Mouse (Mus musculus): ENCODE measurements at regions not wholly inside any gene's neighbourhood (a gene's known extent, or its start where the extent isn't known, plus 50 kb on each side); places are given as distances from the start of the nearest gene placed in this dataset.

DNA sequence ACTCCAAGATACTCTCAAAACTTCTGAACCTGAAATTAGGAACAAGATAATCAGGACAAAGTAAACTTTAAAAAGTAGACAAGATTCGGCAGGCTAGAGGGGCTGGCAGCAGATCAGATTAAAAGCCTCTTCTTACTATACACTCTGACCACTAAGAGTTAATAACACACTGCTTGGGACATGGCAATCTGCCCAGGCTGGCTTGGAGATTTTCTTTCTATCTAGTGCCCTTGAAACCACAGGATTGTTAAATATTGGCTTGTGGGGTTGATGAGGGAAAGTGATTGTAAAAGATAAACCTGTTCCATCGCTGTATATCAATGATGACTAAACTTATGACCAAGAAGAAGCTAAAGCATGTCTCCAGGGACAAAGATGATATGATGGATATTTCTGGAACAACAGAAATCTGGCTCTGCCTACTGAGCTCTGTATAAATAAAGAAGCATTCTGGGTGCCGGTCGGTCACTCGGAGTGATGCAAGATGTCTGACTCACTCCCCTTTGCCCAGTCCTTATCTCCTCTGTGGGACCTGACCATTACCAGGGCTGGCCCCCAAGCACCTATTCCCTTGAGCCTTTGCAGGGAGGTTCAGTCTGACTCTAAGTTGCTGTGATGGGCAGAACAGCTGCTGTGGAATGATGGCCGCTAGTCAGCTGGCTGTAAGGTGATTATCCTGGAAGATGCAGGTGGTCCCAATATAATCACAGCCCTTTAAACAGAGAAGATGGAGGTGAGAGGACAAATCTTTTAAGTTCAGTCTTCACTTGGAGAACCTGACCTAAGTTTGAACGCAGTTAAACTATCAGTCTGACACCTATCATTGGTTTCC lies 126.5 kb upstream of the Rapgef5 start:
- Histone ChIP-seq H3K4me3 (ENCODE audit: insufficient read depth, low read depth, low read length) (no peak overlapping the region), H3K4me1 (ENCODE audit: control insufficient read depth, insufficient read depth, low read length) (no peaks in the 10 kb centered on the region), H3K27ac (ENCODE audit: insufficient read depth, low read depth, low read length) (no peak overlapping the region)
- TF ChIP-seq POLR2A (IDR thresholded peaks at IDR 0.05; ENCODE audit: insufficient read depth, low read depth, low read length) (no peak), CTCF (IDR thresholded peaks at IDR 0.05; ENCODE audit: insufficient read depth, low read depth, low read length) (no peak)
- WGBS, result 52% methylated on average over 7 of the region's 7 CpGs

DNA sequence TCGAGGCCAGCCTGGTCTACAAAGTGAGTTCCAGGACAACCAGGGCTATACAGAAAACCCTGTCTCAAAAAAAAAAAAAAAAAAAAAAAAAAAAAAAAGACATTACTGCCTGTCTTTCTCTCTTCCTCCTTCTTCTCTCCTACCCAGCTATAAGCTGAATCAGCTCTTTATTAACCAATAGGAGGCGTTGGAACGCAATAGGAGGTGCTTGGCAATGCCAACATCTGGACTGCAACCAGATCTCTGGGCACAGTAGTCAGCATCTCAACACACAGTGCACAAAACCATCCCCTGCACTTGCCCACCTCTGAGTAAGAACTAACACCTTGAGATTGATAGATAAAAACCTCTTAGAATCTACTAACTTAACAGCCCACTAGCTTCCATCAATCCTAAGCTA lies 118.8 kb upstream of the Rapgef5 start:
- Histone ChIP-seq H3K4me1 (ENCODE audit: control insufficient read depth, insufficient read depth, low read length) (no peaks in the 10 kb centered on the region), H3K4me3 (ENCODE audit: insufficient read depth, low read depth, low read length) (no peak overlapping the region), H3K27ac (ENCODE audit: insufficient read depth, low read depth, low read length) (no peak overlapping the region)
- TF ChIP-seq POLR2A (IDR thresholded peaks at IDR 0.05; ENCODE audit: insufficient read depth, low read depth, low read length) (no peak), CTCF (IDR thresholded peaks at IDR 0.05; ENCODE audit: insufficient read depth, low read depth, low read length) (no peak)
- WGBS, result 88% methylated on average over 3 of the region's 3 CpGs

DNA sequence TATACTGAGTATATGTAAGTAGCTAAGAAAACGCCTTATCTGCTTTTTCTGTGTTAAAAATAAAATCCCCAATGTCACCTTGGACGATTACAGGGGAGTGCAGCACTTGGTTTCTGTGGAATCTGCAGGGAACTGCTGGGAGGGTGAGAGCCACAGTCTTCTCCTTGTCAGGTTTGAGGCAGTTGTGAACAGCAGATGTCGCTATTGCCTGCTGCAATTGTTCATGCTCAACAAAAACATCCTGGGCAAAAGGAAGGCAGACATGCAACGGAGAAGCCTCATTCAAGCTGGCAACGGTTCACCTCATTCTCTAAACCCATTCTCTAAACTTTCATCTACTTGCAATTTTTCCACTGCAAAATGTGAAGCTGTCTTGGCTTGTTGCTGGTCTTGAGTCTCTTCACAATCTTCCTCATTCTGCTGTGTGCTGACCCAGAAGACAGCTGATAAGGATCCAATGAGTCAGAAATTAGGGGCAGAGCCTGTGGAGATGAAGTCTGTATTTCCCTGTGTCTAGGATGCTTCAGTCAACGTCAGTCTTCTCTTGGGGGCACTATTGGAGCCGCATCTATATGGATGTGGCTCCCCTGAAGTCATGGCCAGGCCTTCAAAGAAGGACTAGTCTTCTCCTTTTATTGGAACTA lies 112.6 kb upstream of the Rapgef5 start:
- TF ChIP-seq POLR2A (IDR thresholded peaks at IDR 0.05; ENCODE audit: insufficient read depth, low read depth, low read length), result no peak
- TF ChIP-seq CTCF (IDR thresholded peaks at IDR 0.05; ENCODE audit: insufficient read depth, low read depth, low read length), result 0 out of 2 replicates have a peak, but pooled peaks have one; percentile 42
- WGBS, result 16% methylated on average over 7 of the region's 7 CpGs
- Histone ChIP-seq H3K4me1 (ENCODE audit: control insufficient read depth, insufficient read depth, low read length) (no peaks in the 10 kb centered on the region), H3K27ac (ENCODE audit: insufficient read depth, low read depth, low read length) (no peak overlapping the region), H3K4me3 (ENCODE audit: insufficient read depth, low read depth, low read length) (no peak overlapping the region)

DNA sequence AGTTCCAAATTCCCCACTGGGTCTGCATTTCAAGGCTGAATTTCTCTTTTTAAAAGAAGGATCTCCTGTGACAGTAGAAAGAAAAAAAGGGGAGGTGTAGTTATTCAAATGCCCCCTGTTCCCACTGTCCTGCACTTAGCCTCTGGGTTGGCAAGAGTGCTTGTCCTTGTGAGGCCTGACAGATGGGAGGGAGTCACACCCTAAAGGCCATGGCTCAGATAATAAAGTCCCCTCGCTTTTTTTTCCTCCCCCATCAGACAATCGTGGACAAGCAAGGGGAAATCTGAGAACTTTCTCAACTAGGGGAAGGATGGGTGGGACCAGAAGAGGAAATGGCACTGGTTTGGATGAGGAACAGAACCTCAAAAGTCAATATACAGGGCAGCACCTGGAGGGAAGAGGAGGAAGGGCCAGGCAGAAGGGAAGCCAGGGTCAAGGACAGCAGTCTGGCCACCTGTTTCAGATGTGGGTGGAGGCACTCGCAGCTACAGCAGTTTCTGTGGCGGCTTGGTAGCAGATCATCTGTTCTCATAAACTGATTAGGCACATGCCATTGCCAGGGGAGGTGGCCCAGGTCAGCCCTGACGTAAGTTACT lies 112.0 kb upstream of the Rapgef5 start:
- 82% methylated on average over 5 of the region's 5 CpGs for WGBS
- H3K4me3 ChIP-seq (ENCODE audit: insufficient read depth, low read depth, low read length), result no peak overlapping the region
- H3K4me1 ChIP-seq (ENCODE audit: control insufficient read depth, insufficient read depth, low read length), result no peaks in the 10 kb centered on the region
- H3K27ac ChIP-seq (ENCODE audit: insufficient read depth, low read depth, low read length), result no peak overlapping the region
- no peak for TF ChIP-seq POLR2A (IDR thresholded peaks at IDR 0.05; ENCODE audit: insufficient read depth, low read depth, low read length)
- no peak for TF ChIP-seq CTCF (IDR thresholded peaks at IDR 0.05; ENCODE audit: insufficient read depth, low read depth, low read length)

DNA sequence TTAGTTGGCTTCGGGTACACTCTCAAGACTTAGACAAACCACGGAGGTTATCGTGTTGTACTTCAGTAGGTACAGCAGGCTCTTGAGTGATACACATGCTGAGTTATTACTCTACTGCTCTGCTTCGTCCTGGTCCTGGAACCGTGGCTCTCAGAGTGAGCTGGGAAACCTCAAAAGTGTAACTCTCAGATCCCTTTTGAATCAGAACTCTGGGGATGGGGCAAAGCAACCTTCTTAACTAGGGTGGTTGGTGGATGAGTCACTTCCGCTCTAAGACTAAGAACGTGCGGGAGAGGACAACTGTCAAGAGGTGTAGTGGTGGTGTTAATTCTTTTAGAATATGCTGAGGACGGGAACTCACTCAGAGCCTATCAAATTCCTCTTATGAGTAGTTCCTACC lies 109.4 kb upstream of the Rapgef5 start:
- TF ChIP-seq CTCF (IDR thresholded peaks at IDR 0.05; ENCODE audit: insufficient read depth, low read depth, low read length) (no peak), POLR2A (IDR thresholded peaks at IDR 0.05; ENCODE audit: insufficient read depth, low read depth, low read length) (no peak)
- Histone ChIP-seq H3K4me3 (ENCODE audit: insufficient read depth, low read depth, low read length) (no peak overlapping the region), H3K4me1 (ENCODE audit: control insufficient read depth, insufficient read depth, low read length) (no peaks in the 10 kb centered on the region), H3K27ac (ENCODE audit: insufficient read depth, low read depth, low read length) (no peak overlapping the region)
- 78% methylated on average over 9 of the region's 9 CpGs for WGBS

DNA sequence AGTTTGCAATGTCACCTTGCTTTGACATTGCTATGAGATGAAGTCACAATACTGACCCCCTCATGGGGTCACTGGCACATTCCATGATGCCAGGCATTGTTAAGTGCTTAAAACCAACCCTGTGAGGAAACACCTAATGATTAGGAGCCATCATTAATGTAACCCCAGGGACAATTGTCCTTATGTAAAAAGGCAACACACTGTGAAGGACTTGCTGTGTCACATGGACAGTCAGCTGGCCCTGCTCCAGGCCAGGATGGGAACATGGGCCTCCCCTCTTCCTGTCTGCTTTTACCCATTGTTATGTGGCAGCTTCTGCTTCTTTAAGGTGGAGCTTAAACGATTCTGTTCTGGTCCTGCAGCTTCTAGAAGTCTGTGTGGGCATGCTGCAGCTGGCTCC lies 105.7 kb upstream of the Rapgef5 start:
- Histone ChIP-seq H3K4me1 (ENCODE audit: control insufficient read depth, insufficient read depth, low read length) (peaks cover 4% of the 10 kb centered on the region; the same call in 1 of the 2 replicates), H3K27ac (ENCODE audit: insufficient read depth, low read depth, low read length) (no peak overlapping the region), H3K4me3 (ENCODE audit: insufficient read depth, low read depth, low read length) (no peak overlapping the region)
- no peak for TF ChIP-seq CTCF (IDR thresholded peaks at IDR 0.05; ENCODE audit: insufficient read depth, low read depth, low read length)
- TF ChIP-seq POLR2A (IDR thresholded peaks at IDR 0.05; ENCODE audit: insufficient read depth, low read depth, low read length), result no peak
- 15% methylated on average over 1 of the region's 1 CpGs for WGBS

DNA sequence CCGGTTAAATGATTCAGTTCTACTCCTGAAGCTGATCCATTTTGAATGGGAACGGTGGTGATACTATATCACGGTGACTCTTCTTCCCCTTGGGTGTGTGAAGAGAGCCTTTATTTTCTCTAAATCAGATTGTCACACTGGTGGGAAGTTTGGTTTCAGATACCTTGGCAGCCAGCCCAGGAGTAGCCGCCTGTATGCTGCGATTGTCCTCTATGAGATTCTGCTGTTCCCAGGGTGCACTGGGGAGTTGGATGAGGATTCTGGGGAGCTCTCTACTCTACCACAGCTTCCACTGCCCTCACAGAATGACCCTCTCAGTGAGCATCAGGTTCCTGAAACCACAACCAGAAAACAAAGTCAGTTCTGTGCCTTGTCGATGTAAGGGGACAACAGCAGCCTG lies 104.0 kb upstream of the Rapgef5 start:
- Histone ChIP-seq H3K27ac (ENCODE audit: insufficient read depth, low read depth, low read length) (no peak overlapping the region), H3K4me3 (ENCODE audit: insufficient read depth, low read depth, low read length) (no peak overlapping the region), H3K4me1 (ENCODE audit: control insufficient read depth, insufficient read depth, low read length) (peaks cover 4% of the 10 kb centered on the region; the same call in 1 of the 2 replicates)
- no peak for TF ChIP-seq CTCF (IDR thresholded peaks at IDR 0.05; ENCODE audit: insufficient read depth, low read depth, low read length)
- no peak for TF ChIP-seq POLR2A (IDR thresholded peaks at IDR 0.05; ENCODE audit: insufficient read depth, low read depth, low read length)
- 59% methylated on average over 6 of the region's 6 CpGs for WGBS

DNA sequence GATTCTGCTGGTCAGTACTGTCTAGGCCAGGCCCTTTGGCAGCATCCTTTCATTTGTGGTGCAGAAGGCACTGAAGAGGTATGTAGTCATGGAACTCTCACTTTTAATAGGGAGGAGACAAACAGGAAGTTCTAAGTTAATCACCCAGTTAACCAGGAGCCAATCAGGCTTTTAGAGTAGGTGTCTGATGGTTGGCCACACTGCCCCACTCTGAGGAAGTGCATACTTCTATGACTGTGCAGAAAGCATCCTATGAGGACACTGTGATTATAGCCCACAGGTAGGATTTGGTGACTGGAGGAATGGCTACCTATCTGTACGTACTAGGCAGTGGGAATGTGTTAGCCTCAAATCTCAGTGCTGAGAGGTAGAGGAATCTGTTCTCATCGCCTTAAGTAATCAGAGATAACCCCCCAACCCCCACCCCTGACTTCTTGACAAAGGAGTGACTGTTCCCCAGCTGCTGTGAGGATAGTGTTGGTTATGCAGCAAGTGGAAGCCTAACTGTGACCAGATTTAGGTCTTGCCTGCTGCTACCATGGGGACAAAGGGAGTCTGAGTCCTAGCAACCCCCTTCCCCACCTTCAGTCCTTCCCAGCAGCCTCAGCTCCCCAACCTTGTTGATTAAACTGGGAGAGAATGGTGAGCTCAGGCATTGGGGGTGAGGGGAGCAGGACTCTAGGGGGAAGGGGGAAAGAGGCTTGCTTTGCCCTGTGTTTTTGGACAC lies 103.3 kb upstream of the Rapgef5 start:
- peaks cover 4% of the 10 kb centered on the region; the same call in 1 of the 2 replicates for H3K4me1 ChIP-seq (ENCODE audit: control insufficient read depth, insufficient read depth, low read length)
- no peak overlapping the region for H3K27ac ChIP-seq (ENCODE audit: insufficient read depth, low read depth, low read length)
- no peak overlapping the region for H3K4me3 ChIP-seq (ENCODE audit: insufficient read depth, low read depth, low read length)
- TF ChIP-seq POLR2A (IDR thresholded peaks at IDR 0.05; ENCODE audit: insufficient read depth, low read depth, low read length), result no peak
- TF ChIP-seq CTCF (IDR thresholded peaks at IDR 0.05; ENCODE audit: insufficient read depth, low read depth, low read length), result no peak
- 74% methylated on average over 2 of the region's 2 CpGs for WGBS
